Mouse (Mus musculus): Measurements from ENCODE around the gene Atp2a2.

Gene Atp2a2

DNA sequence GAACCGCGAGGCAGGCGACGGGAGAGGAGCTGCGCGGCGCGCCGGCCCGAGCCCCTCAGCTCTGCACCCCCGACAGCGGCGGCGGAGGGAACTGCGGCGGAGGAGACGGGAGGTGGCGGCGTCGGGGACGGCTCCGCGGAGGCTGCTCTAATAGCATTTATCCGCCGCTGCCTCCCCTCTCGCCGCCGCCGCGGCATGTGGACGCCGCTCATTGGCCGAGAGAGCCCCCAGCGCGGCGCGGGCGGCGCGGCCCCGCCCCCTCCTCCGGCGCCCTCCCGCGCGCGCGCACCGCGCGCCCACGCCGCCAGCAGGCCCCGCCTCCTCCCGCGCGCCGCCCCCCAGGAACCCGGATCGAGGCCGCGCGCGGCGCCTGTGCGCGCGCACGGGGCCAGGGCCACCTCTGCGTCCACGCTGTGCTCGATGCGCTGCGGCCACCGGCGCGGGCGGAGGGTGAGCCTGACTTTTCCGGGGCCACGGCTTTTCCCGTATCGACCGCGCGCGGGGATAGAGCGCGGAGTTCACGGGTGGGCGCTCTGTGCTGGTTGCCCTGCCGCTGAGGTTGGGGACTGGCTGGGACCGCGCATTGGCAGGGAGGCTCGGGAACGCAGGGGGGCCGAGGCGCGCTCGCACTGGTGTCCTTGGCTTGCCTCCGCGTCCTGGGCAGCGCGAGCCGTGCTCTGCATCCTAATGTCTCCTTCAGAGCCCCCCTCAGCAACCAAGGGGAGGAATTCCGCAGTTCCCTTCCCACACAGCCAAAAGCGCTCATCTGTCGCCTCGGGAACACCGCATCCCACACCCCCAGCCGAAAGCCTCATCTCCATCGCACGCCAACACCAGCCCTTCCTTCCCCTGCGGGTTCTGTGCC is at the start of gene Atp2a2:
Gene Atp2a2, minus strand, starts transcription at position 149 of the 865 bp plus-strand sequence.
- peak; percentile 89 to 91 for DNase-seq (ENCODE audit: low spot score in 2 of 2)

DNA sequence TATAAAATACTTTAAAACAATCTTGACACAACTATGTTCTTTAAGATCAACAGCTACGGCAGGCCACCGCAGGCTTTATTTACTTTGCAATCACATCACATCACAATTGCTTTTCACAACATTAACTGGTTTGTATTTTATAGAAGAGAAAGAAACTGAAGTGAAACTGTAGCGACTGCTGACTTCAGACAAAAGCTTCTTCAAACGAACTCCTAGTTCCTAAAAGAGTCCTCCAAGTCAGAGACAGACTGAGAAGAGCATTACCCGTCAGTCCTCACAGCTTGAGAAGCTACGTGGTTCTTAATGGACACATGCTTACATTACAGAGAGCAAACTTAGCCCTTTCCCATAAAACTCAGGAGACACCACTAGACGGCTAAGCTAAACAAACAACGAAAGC is 48.4 kb upstream of the Atp2a2 start:
- no peak for DNase-seq (ENCODE audit: low spot score in 2 of 2)

DNA sequence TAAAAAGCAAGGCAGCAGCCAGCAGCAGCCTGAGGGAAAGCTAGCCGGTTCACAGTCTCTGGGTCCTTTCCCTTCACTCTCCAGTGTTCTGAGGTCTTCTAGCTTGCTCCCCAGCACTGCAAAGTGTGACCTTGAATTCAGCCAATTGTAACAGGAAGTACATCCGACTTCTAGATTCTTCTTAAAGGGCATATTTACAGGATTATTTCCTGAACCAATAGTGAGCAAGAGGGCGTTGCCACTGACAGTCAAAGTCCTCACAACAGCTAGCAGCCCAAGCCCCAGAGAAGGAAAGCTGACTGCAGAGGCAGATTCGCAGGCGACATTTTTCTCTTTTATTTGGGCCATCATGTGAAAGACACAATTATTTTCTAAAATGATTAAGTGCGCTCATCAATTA is 46.6 kb upstream of the Atp2a2 start:
- DNase-seq (ENCODE audit: low spot score in 2 of 2), result no peak

DNA sequence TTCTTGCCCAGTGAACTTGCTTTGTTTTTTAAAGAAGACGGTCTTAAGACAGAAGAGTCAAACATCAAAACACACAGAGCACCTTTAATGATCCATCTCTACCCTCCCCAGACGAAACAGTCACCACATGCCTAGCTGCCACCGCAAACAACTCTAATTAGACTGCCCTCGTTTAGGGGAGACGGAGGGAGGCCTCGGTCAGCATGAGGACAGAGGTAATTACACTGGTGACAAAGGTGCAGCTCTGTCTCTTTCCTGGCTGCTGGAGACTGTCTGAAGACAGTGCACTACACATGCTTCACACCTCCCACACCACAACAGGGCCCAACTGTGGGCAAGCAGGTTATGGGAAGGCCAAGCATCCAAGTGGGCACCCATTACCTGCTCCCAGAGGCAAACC is 45.8 kb upstream of the Atp2a2 start:
- no peak for DNase-seq (ENCODE audit: low spot score in 2 of 2)

DNA sequence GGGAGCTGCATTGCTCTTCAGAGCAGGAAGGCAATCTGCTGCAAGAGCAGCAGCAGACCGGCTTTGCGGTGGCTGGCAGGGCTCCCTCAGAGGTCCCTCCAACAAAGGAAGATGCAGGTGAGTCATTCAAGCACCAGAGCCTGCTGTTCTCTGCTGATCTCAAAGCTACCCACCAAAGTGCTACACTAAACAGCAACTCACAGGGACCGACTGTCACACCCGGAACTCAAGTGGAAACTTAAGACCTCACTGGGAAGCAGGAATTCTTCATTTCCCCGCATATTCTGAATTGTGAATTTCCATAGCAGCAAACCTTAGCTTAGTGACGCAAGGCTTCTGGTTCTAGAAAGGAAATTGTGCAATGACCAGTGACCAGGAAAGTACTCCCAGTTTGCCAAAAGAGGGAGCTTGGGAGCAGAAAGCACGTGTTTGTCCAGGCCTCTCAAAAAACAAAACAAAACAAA is 45.3 kb upstream of the Atp2a2 start:
- DNase-seq (ENCODE audit: low spot score in 2 of 2), result no peak

DNA sequence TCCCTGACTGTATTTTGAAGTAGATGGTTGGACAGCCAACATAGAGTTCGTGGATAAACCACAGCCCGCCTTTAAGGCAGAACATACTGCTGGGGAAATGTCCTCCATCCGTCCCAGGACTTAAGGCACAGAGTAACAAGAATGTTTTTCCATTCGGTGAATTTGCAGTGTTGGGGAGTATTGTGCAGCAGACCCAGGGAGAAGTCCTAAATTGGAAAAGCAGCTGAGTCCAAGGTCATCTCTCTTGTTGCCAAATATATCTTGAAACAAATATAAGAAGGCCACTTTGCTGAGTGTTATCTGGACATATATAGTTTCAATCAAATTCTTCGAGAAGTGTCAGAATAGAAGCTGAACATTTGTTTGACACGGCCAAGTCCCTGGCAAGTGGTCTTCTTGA is 41.4 kb upstream of the Atp2a2 start:
- DNase-seq (ENCODE audit: low spot score in 2 of 2), result no peak

DNA sequence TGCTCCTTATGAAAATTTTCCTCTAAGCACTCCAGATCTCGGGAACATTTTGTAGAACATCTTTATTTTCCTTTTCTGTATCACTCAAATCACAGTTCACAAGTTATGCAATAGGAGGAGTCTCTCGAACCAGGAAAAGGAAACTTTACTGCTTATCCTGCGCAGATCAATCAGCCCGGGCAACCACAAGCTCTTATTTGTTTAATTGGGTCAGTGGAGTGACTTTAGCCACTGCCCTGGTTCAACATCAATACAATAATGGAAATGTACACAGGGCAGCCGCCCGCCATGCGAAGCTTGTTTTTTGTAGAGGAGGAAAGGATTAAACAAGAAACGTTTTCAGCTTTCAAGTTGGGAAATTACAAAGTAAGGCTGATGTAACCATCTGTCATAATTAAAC is 39.8 kb upstream of the Atp2a2 start:
- no peak for DNase-seq (ENCODE audit: low spot score in 2 of 2)

DNA sequence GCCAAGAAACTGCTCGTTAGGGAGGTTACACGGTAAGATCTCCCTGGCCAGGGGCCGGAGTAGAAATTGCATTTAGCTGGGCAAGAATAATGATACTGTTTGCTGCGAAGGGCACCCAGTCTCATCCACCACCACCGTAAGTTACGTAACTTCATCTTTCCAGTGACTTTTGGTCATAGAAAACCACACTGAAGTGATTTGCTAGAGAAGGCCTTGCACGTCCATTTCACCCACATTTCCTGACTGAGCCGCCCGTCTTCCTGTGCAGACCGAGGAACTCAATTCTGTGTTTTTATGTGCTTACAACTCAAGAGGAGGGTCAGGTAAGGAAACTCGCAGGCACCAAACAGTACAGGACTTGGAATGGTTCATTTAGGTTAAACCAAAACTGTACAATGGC is 36.1 kb upstream of the Atp2a2 start:
- no peak for DNase-seq (ENCODE audit: low spot score in 2 of 2)

DNA sequence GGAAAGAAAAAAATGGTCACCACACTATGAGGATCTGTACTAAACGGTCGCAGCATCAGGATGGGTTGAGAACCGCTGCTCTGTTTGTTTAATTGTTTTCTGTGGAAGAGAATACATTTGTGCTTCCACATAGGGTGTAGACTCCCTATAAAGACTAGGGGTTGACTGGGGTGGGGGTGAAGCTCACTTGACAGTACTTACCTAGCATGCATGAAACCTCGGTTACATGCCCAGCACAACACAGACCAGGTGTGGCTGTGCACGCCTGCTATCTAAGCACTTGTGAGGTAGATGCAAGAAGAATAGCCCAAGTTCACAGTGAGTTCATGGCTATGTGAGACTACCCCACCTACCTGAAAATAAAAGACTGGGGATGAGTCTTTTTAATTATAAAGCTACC is 35.6 kb upstream of the Atp2a2 start:
- no peak for DNase-seq (ENCODE audit: low spot score in 2 of 2)

DNA sequence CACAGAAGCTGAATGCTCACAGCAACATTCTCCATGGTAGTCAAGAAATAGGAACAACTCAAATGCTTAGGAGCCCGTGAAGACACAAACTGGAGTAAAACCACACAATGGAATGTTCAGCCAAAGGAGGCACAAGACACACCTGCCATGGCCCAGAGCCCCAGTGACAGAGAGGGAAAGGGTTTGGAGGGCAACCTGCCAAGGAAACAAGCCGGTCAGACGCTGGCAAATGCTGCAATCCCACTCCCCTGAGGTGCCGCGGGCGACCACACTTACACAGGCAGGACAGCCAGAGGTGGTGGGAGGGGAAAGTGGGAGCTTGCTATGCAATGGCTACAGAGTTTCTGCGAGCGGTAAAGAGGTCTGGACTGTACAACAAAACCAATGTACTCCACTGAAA is 31.9 kb upstream of the Atp2a2 start:
- no peak for DNase-seq (ENCODE audit: low spot score in 2 of 2)

DNA sequence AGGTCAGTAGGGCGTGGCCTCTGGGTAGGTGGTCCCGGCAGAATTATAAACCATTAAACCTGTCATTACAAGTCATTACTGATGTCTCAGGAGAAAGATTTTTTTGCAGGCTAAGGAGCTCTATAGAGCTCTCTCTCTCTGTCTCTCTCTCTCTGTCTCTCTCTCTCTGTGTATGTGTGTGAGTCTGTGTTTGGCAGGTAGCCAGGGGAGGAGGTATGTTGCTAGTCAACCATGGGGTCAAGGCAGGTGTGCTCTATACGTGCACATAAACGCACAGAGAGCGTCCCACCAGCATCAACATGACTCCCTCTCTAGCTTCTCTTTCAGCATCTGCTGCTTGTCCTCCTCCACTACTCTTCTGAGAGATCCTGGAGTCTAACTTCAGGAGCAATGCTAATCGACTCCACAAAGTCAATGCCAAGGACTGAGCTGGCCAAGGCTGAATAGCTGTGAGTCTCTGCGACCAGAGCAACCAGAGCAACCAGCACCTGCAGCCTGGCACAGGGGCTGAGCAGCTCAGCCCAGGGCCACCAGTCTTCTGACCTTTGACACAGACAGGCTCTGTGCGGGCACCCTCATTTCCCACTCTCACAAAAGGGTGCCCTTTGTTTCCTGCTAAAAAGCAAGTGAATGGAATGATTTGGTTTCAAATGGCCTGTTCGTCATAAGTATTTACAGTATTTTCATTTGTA is 28.0 kb upstream of the Atp2a2 start:
- DNase-seq (ENCODE audit: low spot score in 2 of 2), result no peak

DNA sequence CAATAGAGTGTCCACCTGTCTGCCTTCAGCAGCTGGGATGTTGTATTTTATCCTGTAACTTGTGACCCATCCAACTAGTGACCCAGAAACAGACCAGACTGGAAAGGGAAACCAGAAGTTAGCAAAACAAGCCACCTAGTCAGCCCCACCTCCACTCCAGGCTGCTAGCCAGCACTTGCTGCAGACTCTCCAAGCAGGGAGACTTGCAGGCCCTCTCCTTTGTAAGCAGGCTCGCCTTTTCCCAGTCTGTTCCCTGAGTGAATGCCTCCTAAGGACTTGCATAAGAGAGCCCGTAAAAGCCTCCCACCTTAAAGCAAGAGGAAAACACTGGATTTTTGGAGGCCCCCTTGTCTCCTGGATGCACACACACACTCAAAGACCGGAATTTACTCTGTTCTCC is 27.3 kb upstream of the Atp2a2 start:
- DNase-seq (ENCODE audit: low spot score in 2 of 2), result no peak

DNA sequence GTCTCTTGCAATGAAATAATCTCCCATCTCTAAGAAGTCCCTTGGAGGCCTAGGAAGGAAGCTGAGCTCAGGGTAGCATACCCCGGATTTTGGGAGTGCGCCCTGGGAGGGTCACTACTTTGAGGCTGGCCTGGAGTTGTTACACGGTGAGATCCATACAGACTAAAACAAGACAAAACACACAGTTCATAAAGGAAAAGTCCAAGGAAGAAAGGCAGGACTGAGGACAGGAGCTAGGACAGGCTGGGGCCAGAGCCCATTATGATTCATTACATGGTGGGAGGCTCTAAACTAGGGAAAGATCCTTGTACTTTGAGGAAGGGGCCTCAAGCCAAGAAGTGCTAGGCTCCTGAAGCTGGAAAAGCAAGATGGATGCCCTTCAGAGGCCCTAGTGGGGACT is 26.6 kb upstream of the Atp2a2 start:
- DNase-seq (ENCODE audit: low spot score in 2 of 2), result no peak

DNA sequence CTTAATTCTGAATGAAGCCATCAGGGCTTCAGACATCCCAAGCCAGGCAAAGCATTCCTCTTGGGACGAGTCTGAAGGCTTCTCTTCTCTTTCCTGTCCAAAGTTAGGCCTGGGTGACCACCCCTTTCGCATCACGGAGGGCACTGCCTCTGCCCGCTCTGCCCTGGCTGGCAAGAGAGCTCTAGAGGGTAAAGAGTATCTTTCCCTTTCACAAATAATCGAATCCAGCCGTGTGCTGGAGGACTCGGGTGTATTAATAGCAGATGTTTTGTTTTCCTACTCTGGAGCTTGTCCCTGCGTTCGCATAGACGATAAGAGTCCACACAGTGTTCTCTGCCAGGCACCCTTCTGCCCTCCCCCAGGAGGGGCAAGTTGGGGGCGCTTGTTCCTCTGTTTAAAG is 25.7 kb upstream of the Atp2a2 start:
- no peak for DNase-seq (ENCODE audit: low spot score in 2 of 2)

DNA sequence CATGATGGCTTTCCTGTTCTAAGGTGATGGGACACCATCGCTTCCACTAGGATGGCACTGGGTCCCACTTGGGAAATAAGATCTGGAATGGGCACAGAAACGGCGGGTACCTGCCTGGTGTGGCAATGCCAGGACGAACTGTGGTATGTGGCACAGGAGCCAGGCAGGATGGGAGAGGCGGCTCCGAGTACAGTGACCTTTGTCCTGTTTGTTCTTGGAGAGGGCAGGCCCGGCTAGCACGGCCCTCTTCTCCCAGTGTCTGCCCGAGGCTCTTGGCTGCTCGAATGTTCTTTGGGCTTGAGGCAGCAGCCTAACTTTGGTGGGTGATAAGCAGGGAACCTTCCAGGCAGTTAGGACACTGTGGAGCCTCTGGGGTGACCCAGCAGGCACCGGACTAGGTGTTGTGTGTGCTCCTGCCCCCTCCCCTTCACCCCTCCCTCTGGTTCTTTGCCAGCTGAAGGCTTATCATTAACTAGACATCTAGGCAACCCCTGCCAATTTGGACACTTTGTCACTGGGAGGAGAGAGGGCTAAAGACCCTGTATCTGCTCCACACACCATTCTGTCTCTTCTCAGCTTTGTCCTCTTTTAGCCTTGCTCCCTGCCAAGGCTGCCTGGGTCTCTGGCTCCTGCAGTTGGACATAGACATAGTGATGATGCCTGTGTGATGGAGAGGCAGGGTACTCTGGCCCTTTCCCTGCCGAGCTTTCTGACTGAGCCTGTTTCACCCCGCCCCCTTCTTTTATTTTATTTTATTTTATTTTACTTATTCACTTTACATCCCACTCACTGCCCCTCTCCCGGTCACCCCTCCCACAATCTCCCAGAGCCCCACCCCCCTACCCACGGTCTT is 25.1 kb upstream of the Atp2a2 start:
- no peak for DNase-seq (ENCODE audit: low spot score in 2 of 2)

DNA sequence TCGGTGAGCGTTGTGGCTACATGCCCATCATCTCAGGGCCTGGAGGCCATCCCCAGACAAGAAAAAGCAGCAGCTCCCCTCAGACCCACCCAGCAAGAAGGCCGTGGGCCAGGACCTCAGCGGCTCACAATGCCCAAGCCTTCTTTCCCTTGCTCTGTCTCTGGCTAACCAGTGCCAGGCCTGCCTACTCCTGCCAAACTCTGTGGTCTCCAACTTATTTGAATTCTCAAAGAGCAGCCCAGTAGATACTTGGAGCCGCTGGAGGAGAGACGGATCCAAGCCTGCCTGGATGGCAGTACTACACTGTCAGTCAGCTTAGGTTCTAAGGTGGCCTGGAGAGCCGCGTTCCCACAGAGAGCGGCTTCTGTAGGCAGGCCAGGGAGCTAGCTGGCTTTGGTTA is 24.4 kb upstream of the Atp2a2 start:
- peak; percentile 50 to 54 for DNase-seq (ENCODE audit: low spot score in 2 of 2)

DNA sequence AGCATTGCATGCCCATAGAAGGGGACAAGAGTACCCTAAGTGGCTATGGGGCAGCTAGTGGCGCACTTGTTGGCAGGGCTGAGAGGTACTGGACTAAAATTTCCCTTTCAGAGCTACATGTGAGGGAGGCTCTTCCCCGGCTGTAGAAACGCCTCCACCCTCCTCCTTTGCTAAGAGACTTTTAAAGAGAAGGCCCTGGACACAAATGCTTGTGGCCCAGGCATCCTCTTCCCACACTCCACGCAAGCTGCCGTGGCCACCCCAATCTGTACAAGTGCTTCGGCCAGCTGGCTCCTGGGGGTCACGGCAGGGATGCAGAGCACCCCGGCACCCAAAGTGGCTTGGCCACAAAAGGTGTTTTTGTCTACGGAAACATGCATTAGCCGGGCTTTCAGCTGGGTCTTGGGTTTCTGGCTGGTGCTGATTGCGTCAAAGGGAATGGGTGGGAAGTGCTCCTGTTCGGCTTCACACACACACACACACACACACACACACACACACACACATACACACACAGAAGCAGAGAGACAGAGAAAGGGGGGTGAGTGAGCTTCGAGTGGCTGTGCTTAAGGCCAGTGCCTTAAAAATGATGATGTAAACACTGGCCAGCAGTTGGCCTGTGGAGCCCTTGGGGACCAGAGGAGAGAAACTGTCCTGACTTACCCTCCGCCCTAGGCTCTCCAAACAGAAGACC is 23.4 kb upstream of the Atp2a2 start:
- DNase-seq (ENCODE audit: low spot score in 2 of 2), result no peak

DNA sequence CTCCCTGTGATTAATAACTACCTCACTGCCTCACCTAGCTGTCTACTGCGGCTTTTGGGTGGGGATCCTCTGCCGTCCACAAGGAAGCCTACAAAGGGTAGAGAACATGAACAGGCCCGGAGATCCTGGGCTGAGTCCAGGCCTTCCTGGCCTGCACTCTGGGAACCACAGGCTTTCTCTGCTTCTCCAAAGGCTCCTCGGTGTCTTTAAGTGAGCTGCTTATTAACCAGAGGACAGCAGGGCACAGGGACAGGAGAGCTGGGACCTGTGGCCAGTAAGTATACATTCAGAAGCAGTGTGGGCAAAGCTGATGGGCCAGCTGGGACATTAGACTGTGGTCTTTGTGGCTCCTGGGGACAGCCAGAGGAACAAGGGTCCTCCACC is 22.8 kb upstream of the Atp2a2 start:
- no peak for DNase-seq (ENCODE audit: low spot score in 2 of 2)

DNA sequence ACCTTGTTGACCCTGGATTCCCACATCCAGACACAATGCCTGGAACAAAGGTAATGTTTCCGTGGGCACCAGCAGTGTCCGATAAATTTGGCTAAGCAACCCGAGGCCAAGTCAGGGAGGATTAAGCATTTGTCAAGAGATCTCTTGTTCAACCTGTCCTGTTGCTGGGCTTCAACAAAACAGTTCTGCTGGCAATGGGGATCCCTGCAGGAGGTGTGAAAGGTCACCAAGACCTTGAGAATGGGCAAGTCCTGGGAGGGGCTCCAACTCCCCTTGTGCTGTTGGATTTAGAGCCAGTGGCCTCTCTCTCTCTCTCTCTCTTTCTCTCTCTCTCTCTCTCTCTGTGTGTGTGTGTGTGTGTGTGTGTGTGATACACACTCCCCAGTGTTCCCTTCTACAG is 22.2 kb upstream of the Atp2a2 start:
- no peak for DNase-seq (ENCODE audit: low spot score in 2 of 2)

DNA sequence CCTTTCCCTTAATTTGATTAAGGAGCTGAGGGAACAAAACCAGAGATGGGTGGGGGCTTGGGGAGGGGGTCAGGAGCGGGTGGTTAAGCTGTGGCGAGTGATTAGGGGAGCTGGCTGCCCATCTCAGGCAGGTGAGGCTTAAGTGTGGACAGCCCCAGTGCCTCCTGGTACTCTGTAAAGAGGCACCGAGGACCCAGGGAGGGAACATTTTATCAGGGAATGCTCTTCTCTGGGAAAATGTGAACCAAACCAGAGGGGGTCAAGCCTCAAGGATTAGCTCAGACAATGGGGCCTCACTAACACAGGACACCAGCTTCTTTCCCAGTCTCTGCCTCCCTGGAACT is 19.1 kb upstream of the Atp2a2 start:
- DNase-seq (ENCODE audit: low spot score in 2 of 2), result no peak

DNA sequence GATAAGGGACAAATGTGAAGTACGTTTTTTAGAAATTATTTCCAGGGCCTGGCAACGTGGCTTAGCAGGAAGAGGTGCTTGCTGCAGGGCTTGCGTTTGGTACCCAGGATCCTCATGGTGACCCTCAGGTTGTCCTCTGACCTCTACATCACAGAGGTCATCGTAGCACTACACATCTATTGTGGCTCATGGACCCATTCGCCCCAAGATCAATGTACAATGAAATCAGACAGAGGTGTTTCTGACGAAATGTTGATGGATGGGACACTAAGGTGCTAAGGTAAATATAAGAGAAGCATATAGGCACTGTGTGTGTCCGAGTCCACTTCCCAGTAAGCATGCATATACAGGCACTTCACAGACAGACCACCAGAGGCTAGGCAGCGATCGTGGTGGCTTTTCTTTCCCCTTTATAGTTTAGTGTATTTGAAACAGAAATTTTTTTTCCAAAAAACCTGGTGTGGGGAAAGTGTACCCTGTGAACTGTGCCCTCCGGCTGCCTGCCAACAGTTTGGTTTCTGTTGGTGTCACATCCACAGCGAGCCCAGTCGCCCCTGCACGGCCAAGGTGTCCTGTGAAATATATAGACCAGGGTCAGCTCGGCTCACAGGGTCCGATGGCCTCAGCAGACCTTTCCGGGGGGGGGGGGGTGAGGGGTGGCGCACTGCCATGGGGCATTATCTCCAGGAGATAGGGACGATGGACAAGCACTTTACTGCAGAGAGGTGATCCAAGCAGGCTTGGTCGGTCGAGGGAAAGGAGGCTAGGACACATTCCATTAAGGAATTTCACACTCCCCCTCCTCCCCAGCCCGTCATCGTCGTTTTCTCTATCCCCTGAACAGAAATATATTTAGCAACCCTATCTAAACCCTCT is 18.5 kb upstream of the Atp2a2 start:
- no peak for DNase-seq (ENCODE audit: low spot score in 2 of 2)

Data from frontal cortex, postnatal 10 days (tissue).